Mouse (Mus musculus) C2C12 (cell line): ENCODE data around the gene Nmt1. TPM values are rescaled to one million over a fixed set of nuclear protein-coding genes. Genes with fewer than 3 reads are reported as not detected.

Source experiments
- H3K27me3 ChIP-seq: one replicate; pipeline ENCODE4 v1.6.1; 2011; ENCODE audit not compliant: control insufficient read depth, insufficient read depth, insufficient read length
- H3K36me3 ChIP-seq: one replicate; pipeline ENCODE4 v1.6.1; 2011; ENCODE audit not compliant: control insufficient read depth, insufficient read depth
- H3K4me3 ChIP-seq: one replicate; pipeline ENCODE4 v1.5.1; 2011; ENCODE audit warnings: mild to moderate bottlenecking, control low read depth; ENCODE audit not compliant: poor library complexity, insufficient read depth, severe bottlenecking
- H3K79me2 ChIP-seq: one replicate; pipeline ENCODE4 v1.6.1; 2011; ENCODE audit not compliant: control insufficient read depth, insufficient read depth
- H3K79me3 ChIP-seq: one replicate; pipeline ENCODE4 v1.6.1; 2011; ENCODE audit warnings: low read depth, control low read depth
- H3ac ChIP-seq: one replicate; pipeline ENCODE3; 2011; ENCODE audit warnings: low read depth; ENCODE audit not compliant: control insufficient read depth, insufficient read length
- CEBPB ChIP-seq: IDR thresholded peaks from one replicate; pipeline ENCODE4 v1.6.1; 2011; ENCODE audit warnings: low read depth, mild to moderate bottlenecking, control low read depth, moderate library complexity
- CTCF ChIP-seq: IDR thresholded peaks from one replicate; pipeline ENCODE4 v1.5.1; 2011; ENCODE audit not compliant: control insufficient read depth, insufficient read depth, insufficient read length
- FOSL1 ChIP-seq: IDR thresholded peaks from one replicate; pipeline ENCODE4 v1.8.0; 2011; ENCODE audit warnings: mild to moderate bottlenecking, low read length; ENCODE audit not compliant: poor library complexity, insufficient read depth, severe bottlenecking
- MAX ChIP-seq: IDR thresholded peaks from one replicate; pipeline ENCODE4 v1.6.1; 2011; ENCODE audit warnings: mild to moderate bottlenecking, control low read depth
- MYOD1 ChIP-seq: IDR thresholded peaks from one replicate; pipeline ENCODE4 v1.6.1; 2011; ENCODE audit warnings: low read depth; ENCODE audit not compliant: control insufficient read depth, insufficient read length
- MYOG ChIP-seq: IDR thresholded peaks from one replicate; pipeline ENCODE4 v1.6.1; 2011; ENCODE audit not compliant: control insufficient read depth, insufficient read length; ENCODE audit errors: extremely low read depth
- USF1 ChIP-seq: IDR thresholded peaks from one replicate; pipeline ENCODE4 v1.6.1; 2011; ENCODE audit warnings: low read depth, mild to moderate bottlenecking, control low read depth, moderate library complexity
- long read RNA-seq, 2 experiments: library from polyadenylated mRNA; unstranded; transcript quantifications; one replicate each; pipeline ENCODE4 v2.0.0; 2019 to 2020
- polyA plus RNA-seq: library from polyadenylated mRNA; unstranded; fragments of >200 nt; fragmentation: generic; extraction: Trizol; gene quantifications from one replicate; pipeline ENCODE4 v1.2.1, GENCODE M21; 2012; ENCODE audit warnings: missing spikeins

Gene Nmt1
- 64.9 TPM for polyA plus RNA-seq
- long read RNA-seq, experiment 1, full-length matches to known transcripts: 90 of 114 reads
- long read RNA-seq, experiment 1, partial matches to known transcripts: 2 of 114 reads
- long read RNA-seq, experiment 1, other reads (novel, unspliced or antisense): 22 of 114 reads
- long read RNA-seq, experiment 2, full-length matches to known transcripts: 387 of 427 reads
- long read RNA-seq, experiment 2, partial matches to known transcripts: 18 of 427 reads
- long read RNA-seq, experiment 2, other reads (novel, unspliced or antisense): 22 of 427 reads

- H3ac ChIP-seq: peak within 1 kb of the TSS; percentile 75
- peaks cover 57% of the 10 kb centered on the region for H3K79me3 ChIP-seq
- TF ChIP-seq USF1 (no peak), FOSL1 (no peak), MYOD1 (no peak), CEBPB (peak; percentile 78), MAX (no peak), CTCF (no peak), MYOG (no peak)
Observed at GRCm38 (mm10) chr11:103028176-103028891, at the start of gene Nmt1, which contains the start of gene Dcakd. Gene Nmt1, plus strand, starts transcription at chr11:103028190. Gene Dcakd, minus strand, starts transcription at chr11:103028333.

DNA sequence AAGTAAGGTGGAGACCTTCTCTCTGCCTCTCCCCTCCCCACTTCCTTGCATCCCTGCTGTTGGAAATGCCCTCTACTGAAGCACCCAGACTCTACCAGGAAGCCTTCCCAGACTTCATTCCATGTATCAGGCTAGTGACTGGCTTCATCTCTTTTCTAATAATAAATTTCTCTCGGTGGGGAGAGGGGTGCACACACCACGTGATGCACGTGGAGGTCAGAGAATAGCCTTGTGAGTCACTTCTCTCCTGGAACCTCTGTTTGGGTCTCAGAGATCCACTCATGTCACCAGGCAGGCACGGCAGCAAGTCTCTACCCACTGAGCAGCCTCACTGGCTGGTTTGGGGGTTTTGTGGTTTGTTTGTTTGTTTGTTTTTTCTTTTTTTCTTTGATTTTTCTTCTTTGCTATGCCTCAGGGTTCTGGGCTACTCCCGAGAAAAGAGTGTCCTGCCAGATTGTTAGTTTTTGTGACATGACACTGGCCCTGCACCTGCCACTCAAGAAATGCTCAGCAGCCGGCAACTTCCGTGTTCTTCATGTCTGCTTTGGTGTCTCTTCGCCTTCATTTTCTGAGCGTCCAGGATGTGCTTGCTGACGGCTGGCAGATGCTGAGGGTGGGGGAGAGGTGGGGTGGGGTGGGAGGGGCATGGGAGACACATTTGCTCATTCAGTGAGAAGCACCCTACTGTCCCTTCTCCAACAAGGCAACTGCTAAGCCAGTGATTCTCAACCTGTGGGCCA, 46.7 kb upstream of the Nmt1 start:
- Histone ChIP-seq H3ac (no peak overlapping the region), H3K79me3 (no peaks in the 10 kb centered on the region), H3K4me3 (no peak overlapping the region), H3K27me3 (no peaks in the 10 kb centered on the region), H3K36me3 (no peaks in the 10 kb centered on the region), H3K79me2 (no peaks in the 10 kb centered on the region)
- TF ChIP-seq USF1 (peak; percentile 58), MAX (no peak)

More at GRCm38 (mm10) chr11:103028176-103028891, at the start of gene Nmt1, which contains the start of gene Dcakd:
- Histone ChIP-seq H3K79me2 (peaks cover 67% of the 10 kb centered on the region), H3K36me3 (peaks cover 36% of the 10 kb centered on the region), H3K27me3 (no peaks in the 10 kb centered on the region), H3K4me3 (peak within 1 kb of the TSS; percentile 82)

- Histone ChIP-seq H3K79me2 (no peaks in the 10 kb centered on the region), H3K27me3 (no peaks in the 10 kb centered on the region), H3ac (no peak overlapping the region), H3K4me3 (no peak overlapping the region), H3K79me3 (no peaks in the 10 kb centered on the region), H3K36me3 (no peaks in the 10 kb centered on the region)
- TF ChIP-seq USF1 (no peak), FOSL1 (no peak)
Observed at GRCm38 (mm10) chr11:102984086-102984485, 43.9 kb upstream of the Nmt1 start.

DNA sequence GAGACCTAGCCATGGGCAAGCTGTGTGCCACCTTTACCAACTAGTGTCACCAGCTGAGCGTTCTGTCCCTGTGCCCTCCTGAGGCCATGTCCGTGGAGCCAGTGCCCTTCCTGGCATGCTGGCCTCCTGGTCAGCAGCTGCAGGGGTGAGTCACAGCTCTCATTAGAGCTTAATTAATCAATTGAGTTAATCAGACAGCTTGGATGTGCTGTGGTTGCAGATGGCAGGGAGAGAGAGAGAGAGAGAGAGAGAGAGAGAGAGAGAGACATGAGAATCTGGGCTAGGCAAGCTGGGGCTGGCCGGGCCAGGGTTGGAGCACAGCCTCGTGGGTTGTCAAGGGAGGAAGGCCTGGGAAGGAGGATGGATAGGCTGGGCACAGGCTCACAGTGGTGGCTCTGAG, 43.4 kb upstream of the Nmt1 start:
- Histone ChIP-seq H3K27me3 (no peaks in the 10 kb centered on the region), H3K79me3 (no peaks in the 10 kb centered on the region), H3ac (no peak overlapping the region), H3K79me2 (no peaks in the 10 kb centered on the region), H3K36me3 (no peaks in the 10 kb centered on the region), H3K4me3 (no peak overlapping the region)
- TF ChIP-seq CTCF (no peak), FOSL1 (no peak), MYOD1 (peak; percentile 13)

GRCm38 (mm10) chr11:102985160-102985559, 42.8 kb upstream of the Nmt1 start:
- no peak for TF ChIP-seq FOSL1
- TF ChIP-seq CTCF: no peak
- TF ChIP-seq MYOD1: no peak
- TF ChIP-seq USF1: no peak
- TF ChIP-seq MYOG: no peak
- no peak for TF ChIP-seq CEBPB
- no peak for TF ChIP-seq MAX
- Histone ChIP-seq H3K4me3 (no peak overlapping the region), H3K27me3 (no peaks in the 10 kb centered on the region)

More at GRCm38 (mm10) chr11:102985160-102985559, 42.8 kb upstream of the Nmt1 start:
- Histone ChIP-seq H3K79me2 (no peaks in the 10 kb centered on the region), H3K36me3 (no peaks in the 10 kb centered on the region), H3ac (no peak overlapping the region), H3K79me3 (no peaks in the 10 kb centered on the region)
